12 mouse cellular contexts compared by ENCODE assay signal in genomic region chr2:158690116-158690515, GRCm38 (mm10). TPM values are rescaled to one million over a fixed set of nuclear protein-coding genes. Genes with fewer than 3 reads are reported as not detected.
A peak's percentile ranks its signal among the peaks of the same experiment; 100 is the strongest.
DNase-seq lines count a peak whose midpoint lies in the region; ATAC-seq and TF ChIP-seq lines count a peak whose summit lies in the region.
"Had no signal": no experiment of that assay in that cellular context is flagged by ENCODE, and none has a peak within 500 bp of the region (broad histone marks: within the 10 kb centered on the region; RNA-seq: fewer than 3 reads in every experiment).

No protein-coding gene starts in this region.

- no peaks in the 10 kb centered on the region for H3K9me3 ChIP-seq in lung, postnatal 0 days (ENCODE audit: low read length)
- H3K9me3 ChIP-seq: embryonic facial prominence, embryonic 10.5 days; neural tube, embryonic 15.5 days had no signal

- 48% methylated on average over 8 of the region's 8 CpGs for WGBS in lung, postnatal 0 days

- intact Hi-C loops in left cerebral cortex, adult 2 months (cut with DNase I), result no loop called here

- no peaks in the 10 kb centered on the region for H3K36me3 ChIP-seq in lung, postnatal 0 days (ENCODE audit: insufficient read depth, low read length)
- H3K36me3 ChIP-seq: embryonic facial prominence, embryonic 10.5 days; neural tube, embryonic 15.5 days had no signal

- no peaks in the 10 kb centered on the region for H3K4me1 ChIP-seq in lung, postnatal 0 days (ENCODE audit: insufficient read depth, low read depth, low read length)

- no peak for TF ChIP-seq EP300 in lung, postnatal 0 days (IDR thresholded peaks at IDR 0.05)

- no peak for DNase-seq in left cerebral cortex, adult 2 months (ENCODE audit: extremely low spot score in 1 of 2, low spot score in 2 of 2)
- DNase-seq in left cerebral cortex, adult 9 months (ENCODE audit: low spot score in 2 of 2), result no peak
- DNase-seq in T-cell, adult 2 months (ENCODE audit: low spot score), result peak; percentile 82
- peak; percentile 71 to 75 for DNase-seq in thymus, postnatal 10 days (ENCODE audit: low spot score in 2 of 2)
- no peak for DNase-seq in lung, postnatal 0 days (ENCODE audit: low spot score)
- no peak for DNase-seq in urinary bladder, postnatal 36 days (ENCODE audit: low spot score in 2 of 2)
- DNase-seq: adrenal gland, adult 2 months; cerebellum, adult 11 months had no signal

- H3K27me3 ChIP-seq in lung, postnatal 0 days (replicated peaks; ENCODE audit: insufficient read depth, low read length), result no peaks in the 10 kb centered on the region
- H3K27me3 ChIP-seq: neural tube, embryonic 15.5 days had no signal

- peak overlapping the region; percentile 83 for H3K27ac ChIP-seq in left cerebral cortex, adult 2 months
- no peak overlapping the region for H3K27ac ChIP-seq in lung, postnatal 0 days (ENCODE audit: low read length)
- H3K27ac ChIP-seq: liver, embryonic 14.5 days; neural tube, embryonic 15.5 days had no signal

- H3K4me3 ChIP-seq in left cerebral cortex, adult 2 months, result no peak overlapping the region
- no peak overlapping the region for H3K4me3 ChIP-seq in lung, postnatal 0 days (ENCODE audit: low read depth, low read length)
- H3K4me3 ChIP-seq: embryonic facial prominence, embryonic 10.5 days; neural tube, embryonic 15.5 days had no signal

- H3K9ac ChIP-seq in lung, postnatal 0 days (replicated peaks; ENCODE audit: low read depth), result no peak overlapping the region
- H3K9ac ChIP-seq: liver, embryonic 14.5 days; neural tube, embryonic 15.5 days had no signal

- ATAC-seq in granulocyte monocyte progenitor cell, adult 5-6 weeks (replicated peaks; ENCODE audit: poor library complexity, severe bottlenecking), result peak; percentile 60
- no peak for ATAC-seq in lung, postnatal 0 days

- no peak for TF ChIP-seq CTCF in left cerebral cortex, adult 2 months (IDR thresholded peaks at IDR 0.05)
- TF ChIP-seq CTCF in lung, postnatal 0 days (IDR thresholded peaks at IDR 0.05), result no peak

- no peak overlapping the region for H3K4me2 ChIP-seq in lung, postnatal 0 days (replicated peaks; ENCODE audit: low read depth, low read length)
- H3K4me2 ChIP-seq: neural tube, embryonic 15.5 days had no signal

RNA-seq across cellular contexts. Expression of gene Ppp1r16b, which starts 24.9 kb away (rescaled TPM):
- 100 to 1,000 TPM; 135 to 138 TPM for total RNA-seq in left cerebral cortex, adult 2 months (2021)
- total RNA-seq in granulocyte monocyte progenitor cell, adult 5-6 weeks (2014; fragmentation: Nextera tagmentation), result 0.21 TPM in 1 of 2 replicates, not detected in the other
- total RNA-seq in granulocyte monocyte progenitor cell, adult 5-6 weeks (2017), result 0.31 TPM in 1 of 2 replicates, not detected in the other
- polyA plus RNA-seq in lung, postnatal 0 days (2015; fragmentation: Nextera tagmentation; extraction: Ambion mirVana), result 30.6 and 48.6 TPM in 2 replicates

Comparison
In these comparisons a context has a peak if more than half of its experiments do, and no peak if none do; other contexts are left out.
1. DNase-seq: peak in T-cell, adult 2 months (single experiment) and thymus, postnatal 10 days (2 of 2); none in left cerebral cortex, adult 2 months (0 of 2), left cerebral cortex, adult 9 months (0 of 2), lung, postnatal 0 days (single experiment) and urinary bladder, postnatal 36 days (0 of 2).
2. RNA of gene Ppp1r16b, which starts 24.9 kb away (total RNA-seq): 135 to 138 TPM in left cerebral cortex, adult 2 months; 0.21 to 0.31 TPM in granulocyte monocyte progenitor cell, adult 5-6 weeks; every median in the first group is over 100 times any median in the second.